Mouse (Mus musculus): Measurements from ENCODE around the gene Ltbp2.

Ltbp2 gene

GRCm38 (mm10) chr12:84880091-84880490 lies 3.8 kb upstream of the Ltbp2 start:
- DNase-seq (ENCODE audit: low spot score): no peak

- no peak for DNase-seq (ENCODE audit: low spot score)
Observed at GRCm38 (mm10) chr12:84875761-84876480, 411 bp downstream of the Ltbp2 start.

GRCm38 (mm10) chr12:84873434-84873833 lies 2.9 kb downstream of the Ltbp2 start:
- DNase-seq (ENCODE audit: low spot score): no peak

GRCm38 (mm10) chr12:84872310-84872709 lies 4.0 kb downstream of the Ltbp2 start:
- DNase-seq (ENCODE audit: low spot score): no peak

GRCm38 (mm10) chr12:84865431-84865830 lies 10.9 kb downstream of the Ltbp2 start:
- DNase-seq (ENCODE audit: low spot score): no peak

- no peak for DNase-seq (ENCODE audit: low spot score)
Observed at GRCm38 (mm10) chr12:84864801-84865200, 11.5 kb downstream of the Ltbp2 start.

GRCm38 (mm10) chr12:84863196-84863595 lies 13.1 kb downstream of the Ltbp2 start:
- peak; percentile 39 for DNase-seq (ENCODE audit: low spot score)

- DNase-seq (ENCODE audit: low spot score): no peak
Observed at GRCm38 (mm10) chr12:84862136-84862910, 14.0 kb downstream of the Ltbp2 start.

GRCm38 (mm10) chr12:84858149-84859113 lies 17.9 kb downstream of the Ltbp2 start:
- DNase-seq (ENCODE audit: low spot score): no peak

GRCm38 (mm10) chr12:84857706-84858105 lies 18.6 kb downstream of the Ltbp2 start:
- no peak for DNase-seq (ENCODE audit: low spot score)

- no peak for DNase-seq (ENCODE audit: low spot score)
Observed at GRCm38 (mm10) chr12:84856532-84856931, 19.8 kb downstream of the Ltbp2 start.

GRCm38 (mm10) chr12:84855084-84855625 lies 21.2 kb downstream of the Ltbp2 start:
- no peak for DNase-seq (ENCODE audit: low spot score)

- no peak for DNase-seq (ENCODE audit: low spot score)
Observed at GRCm38 (mm10) chr12:84854392-84855033, 21.8 kb downstream of the Ltbp2 start.

- DNase-seq (ENCODE audit: low spot score): no peak
Observed at GRCm38 (mm10) chr12:84851403-84852040, 24.8 kb downstream of the Ltbp2 start.

GRCm38 (mm10) chr12:84847882-84848281 lies 28.4 kb downstream of the Ltbp2 start:
- DNase-seq (ENCODE audit: low spot score): no peak

GRCm38 (mm10) chr12:84847480-84847879 lies 28.9 kb downstream of the Ltbp2 start:
- DNase-seq (ENCODE audit: low spot score): no peak

GRCm38 (mm10) chr12:84846594-84847014 lies 29.7 kb downstream of the Ltbp2 start:
- DNase-seq (ENCODE audit: low spot score): no peak

GRCm38 (mm10) chr12:84842706-84843105 lies 33.6 kb downstream of the Ltbp2 start:
- no peak for DNase-seq (ENCODE audit: low spot score)

GRCm38 (mm10) chr12:84841158-84842140 lies 34.9 kb downstream of the Ltbp2 start:
- DNase-seq (ENCODE audit: low spot score): no peak

- no peak for DNase-seq (ENCODE audit: low spot score)
Observed at GRCm38 (mm10) chr12:84840734-84841133, 35.6 kb downstream of the Ltbp2 start.
